ENCODE assay signal across 13 mouse cellular contexts in the genomic region with DNA sequence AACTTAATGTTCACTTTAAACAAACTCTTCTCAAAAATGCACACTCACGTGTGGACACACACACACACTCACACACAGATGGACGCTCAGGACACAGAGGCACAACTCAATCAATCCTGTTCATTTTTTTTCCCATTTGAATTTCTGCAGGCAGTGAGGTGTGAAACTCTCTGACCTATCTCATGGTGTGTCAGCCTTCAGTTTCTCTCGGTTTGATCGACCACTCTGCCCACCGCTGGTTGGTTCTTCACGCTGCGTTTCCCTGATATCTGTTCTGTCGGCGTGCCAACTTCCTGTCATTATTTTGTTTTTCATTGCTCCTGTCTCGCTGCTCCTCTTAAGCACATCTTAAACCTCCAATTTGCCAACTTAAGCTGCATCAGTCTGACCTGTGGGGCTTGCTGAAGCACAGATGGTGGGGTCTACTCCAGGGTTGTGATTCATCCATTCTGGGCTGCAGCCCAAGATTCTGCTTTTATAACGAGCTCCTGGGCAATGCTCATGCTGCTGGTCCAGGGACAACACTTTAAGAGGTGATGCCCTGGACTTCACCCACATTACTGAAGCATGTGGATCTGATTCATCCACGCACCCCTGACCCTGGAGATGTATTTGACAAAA.
DNase-seq lines count a peak whose midpoint lies in the region; ATAC-seq and TF ChIP-seq lines count a peak whose summit lies in the region.
"Had no signal": no experiment of that assay in that cellular context is flagged by ENCODE, and none has a peak within 500 bp of the region (broad histone marks: within the 10 kb centered on the region; RNA-seq: fewer than 3 reads in every experiment).

No protein-coding gene starts in this region.

- H3K9me3 ChIP-seq in intestine, postnatal 0 days (ENCODE audit: control insufficient read depth), result no peaks in the 10 kb centered on the region
- no peaks in the 10 kb centered on the region for H3K9me3 ChIP-seq in liver, embryonic 12.5 days (replicated peaks)
- H3K9me3 ChIP-seq: neural tube, embryonic 12.5 days; stomach, embryonic 15.5 days had no signal

- no peaks in the 10 kb centered on the region for H3K27me3 ChIP-seq in intestine, postnatal 0 days (replicated peaks; ENCODE audit: control insufficient read depth, insufficient read depth, low read length)
- no peaks in the 10 kb centered on the region for H3K27me3 ChIP-seq in liver, embryonic 12.5 days (replicated peaks)
- H3K27me3 ChIP-seq: CH12.LX; neural tube, embryonic 12.5 days; stomach, embryonic 15.5 days had no signal

- H3K4me1 ChIP-seq in intestine, postnatal 0 days (replicated peaks; ENCODE audit: control insufficient read depth, insufficient read depth, low read length), result no peaks in the 10 kb centered on the region
- no peaks in the 10 kb centered on the region for H3K4me1 ChIP-seq in liver, embryonic 12.5 days
- H3K4me1 ChIP-seq: neural tube, embryonic 12.5 days; stomach, embryonic 15.5 days had no signal

- WGBS in intestine, postnatal 0 days, result 72% methylated on average over 12 of the region's 12 CpGs
- WGBS in liver, embryonic 12.5 days (ENCODE audit: insufficient replicate concordance), result 66% methylated on average over 12 of the region's 12 CpGs

- no peak for ATAC-seq in intestine, postnatal 0 days
- ATAC-seq in liver, embryonic 12.5 days, result no peak
- ATAC-seq: liver, postnatal 0 days had no signal

- H3K4me2 ChIP-seq in intestine, postnatal 0 days (replicated peaks; ENCODE audit: low read depth), result no peak overlapping the region
- H3K4me2 ChIP-seq in liver, embryonic 12.5 days, result no peak overlapping the region
- H3K4me2 ChIP-seq: neural tube, embryonic 12.5 days; stomach, embryonic 15.5 days had no signal

- H3K9ac ChIP-seq in intestine, postnatal 0 days (ENCODE audit: low read depth, low read length), result no peak overlapping the region
- no peak overlapping the region for H3K9ac ChIP-seq in liver, embryonic 12.5 days
- H3K9ac ChIP-seq: liver, postnatal 0 days; neural tube, embryonic 12.5 days; stomach, embryonic 15.5 days had no signal

- no peak for TF ChIP-seq CTCF in intestine, postnatal 0 days (IDR thresholded peaks at IDR 0.05; ENCODE audit: low read depth)

- no peaks in the 10 kb centered on the region for H3K36me3 ChIP-seq in intestine, postnatal 0 days (ENCODE audit: control insufficient read depth, insufficient read depth)
- H3K36me3 ChIP-seq in liver, embryonic 12.5 days, result no peaks in the 10 kb centered on the region
- H3K36me3 ChIP-seq: neural tube, embryonic 12.5 days; stomach, embryonic 15.5 days had no signal

- peak; percentile 47 to 52 for DNase-seq in frontal cortex, postnatal 36 days (ENCODE audit: low spot score in 2 of 2)
- no peak for DNase-seq in frontal cortex, postnatal 10 days (ENCODE audit: low spot score in 2 of 2)
- peak; percentile 60 for DNase-seq in right cerebral cortex, adult 18-20 months
- DNase-seq in right cerebral cortex, postnatal 25 days, result no peak
- peak; percentile 70 to 76 for DNase-seq in cerebellum, postnatal 14 days
- DNase-seq in skeletal muscle tissue, adult 2 months (ENCODE audit: low read depth, low spot score), result peak; percentile 16
- DNase-seq: layer of hippocampus, postnatal 36 days; liver, postnatal 0 days had no signal

- no peak overlapping the region for H3K4me3 ChIP-seq in intestine, postnatal 0 days (ENCODE audit: low read depth, low read length)
- no peak overlapping the region for H3K4me3 ChIP-seq in liver, embryonic 12.5 days
- H3K4me3 ChIP-seq: neural tube, embryonic 12.5 days; stomach, embryonic 15.5 days had no signal

- H3K27ac ChIP-seq in intestine, postnatal 0 days (ENCODE audit: low read depth, low read length), result no peak overlapping the region
- H3K27ac ChIP-seq in liver, embryonic 12.5 days, result no peak overlapping the region
- H3K27ac ChIP-seq: neural tube, embryonic 12.5 days; stomach, embryonic 15.5 days had no signal

Comparison
In these comparisons a context has a peak if more than half of its experiments do, and no peak if none do; other contexts are left out.
1. DNase-seq: peak in frontal cortex, postnatal 36 days (2 of 2), right cerebral cortex, adult 18-20 months (single experiment), cerebellum, postnatal 14 days (2 of 2) and skeletal muscle tissue, adult 2 months (single experiment); none in frontal cortex, postnatal 10 days (0 of 2) and right cerebral cortex, postnatal 25 days (single experiment).